Mouse (Mus musculus): ENCODE results near the gene Lrwd1. TPM values are rescaled to one million over a fixed set of nuclear protein-coding genes. Genes with fewer than 3 reads are reported as not detected.

Gene Lrwd1
- polyA plus RNA-seq, 1 experiment, result not detected

GRCm38 (mm10) chr5:136073526-136073925, 62.3 kb downstream of the Lrwd1 start:
- no peak overlapping the region for H3K4me3 ChIP-seq (ENCODE audit: insufficient read depth, low read depth, low read length)
- H3K4me1 ChIP-seq (ENCODE audit: control insufficient read depth, insufficient read depth, low read length), result peaks cover 7% of the 10 kb centered on the region
- 74% methylated on average over 11 of the region's 11 CpGs for WGBS
- H3K27ac ChIP-seq (ENCODE audit: insufficient read depth, low read depth, low read length), result no peak overlapping the region
- TF ChIP-seq POLR2A (IDR thresholded peaks at IDR 0.05; ENCODE audit: insufficient read depth, low read depth, low read length) (no peak), CTCF (IDR thresholded peaks at IDR 0.05; ENCODE audit: insufficient read depth, low read depth, low read length) (no peak)

GRCm38 (mm10) chr5:136073051-136073450, 62.8 kb downstream of the Lrwd1 start:
- Histone ChIP-seq H3K4me3 (ENCODE audit: insufficient read depth, low read depth, low read length) (no peak overlapping the region), H3K27ac (ENCODE audit: insufficient read depth, low read depth, low read length) (no peak overlapping the region), H3K4me1 (ENCODE audit: control insufficient read depth, insufficient read depth, low read length) (peaks cover 7% of the 10 kb centered on the region)
- 55% methylated on average over 6 of the region's 6 CpGs for WGBS
- no peak for TF ChIP-seq CTCF (IDR thresholded peaks at IDR 0.05; ENCODE audit: insufficient read depth, low read depth, low read length)
- no peak for TF ChIP-seq POLR2A (IDR thresholded peaks at IDR 0.05; ENCODE audit: insufficient read depth, low read depth, low read length)

Other genes starting within 250 kb of the Lrwd1 start
- not detected in 2 replicates for gene Hspb1, start 248.2 kb downstream of the Lrwd1 start, polyA plus RNA-seq (2012; ENCODE audit: insufficient read depth, insufficient read length, low replicate concordance, missing spikeins)
- gene Ywhag, start 201.5 kb downstream of the Lrwd1 start, polyA plus RNA-seq (2012; ENCODE audit: insufficient read depth, insufficient read length, low replicate concordance, missing spikeins), result 235 and 282 TPM in 2 replicates
- not detected in 2 replicates for gene Ssc4d, start 161.5 kb downstream of the Lrwd1 start, polyA plus RNA-seq (2012; ENCODE audit: insufficient read depth, insufficient read length, low replicate concordance, missing spikeins)
- not detected in 2 replicates for gene Zp3, start 156.0 kb downstream of the Lrwd1 start, polyA plus RNA-seq (2012; ENCODE audit: insufficient read depth, insufficient read length, low replicate concordance, missing spikeins)
- gene Dtx2, start 141.3 kb downstream of the Lrwd1 start, polyA plus RNA-seq (2012; ENCODE audit: insufficient read depth, insufficient read length, low replicate concordance, missing spikeins), result not detected in 2 replicates
- gene Upk3b, start 97.6 kb downstream of the Lrwd1 start, polyA plus RNA-seq (2012; ENCODE audit: insufficient read depth, insufficient read length, low replicate concordance, missing spikeins), result not detected in 2 replicates
- gene Upk3bl, start 81.6 kb downstream of the Lrwd1 start, polyA plus RNA-seq (2012; ENCODE audit: insufficient read depth, insufficient read length, low replicate concordance, missing spikeins), result not detected in 2 replicates
- gene Rasa4, start 52.2 kb downstream of the Lrwd1 start, polyA plus RNA-seq (2012; ENCODE audit: insufficient read depth, insufficient read length, low replicate concordance, missing spikeins), result not detected in 2 replicates
- not detected in 2 replicates for gene Polr2j, start 19.4 kb downstream of the Lrwd1 start, polyA plus RNA-seq (2012; ENCODE audit: insufficient read depth, insufficient read length, low replicate concordance, missing spikeins)
- gene Alkbh4, start 72 bp upstream of the Lrwd1 start, polyA plus RNA-seq (2012; ENCODE audit: insufficient read depth, insufficient read length, low replicate concordance, missing spikeins), result not detected in 2 replicates
- not detected in 2 replicates for gene Orai2, start 34.6 kb upstream of the Lrwd1 start, polyA plus RNA-seq (2012; ENCODE audit: insufficient read depth, insufficient read length, low replicate concordance, missing spikeins)
- not detected in 2 replicates for gene Prkrip1, start 62.9 kb upstream of the Lrwd1 start, polyA plus RNA-seq (2012; ENCODE audit: insufficient read depth, insufficient read length, low replicate concordance, missing spikeins)
- not detected in 2 replicates for gene Sh2b2, start 110.5 kb upstream of the Lrwd1 start, polyA plus RNA-seq (2012; ENCODE audit: insufficient read depth, insufficient read length, low replicate concordance, missing spikeins)